Mouse (Mus musculus): ENCODE results near the gene Krt90.
"Not testable (repeated sequence)": the region's sequence is repeated elsewhere in the genome, so short reads cannot be mapped to it uniquely, and the experiment has no call there.

Krt90 gene

GRCm38 (mm10) chr15:101517161-101517560 is 45.6 kb downstream of the Krt90 start, which contains the start of gene Gm49425:
Gm49425 (minus strand) TSS chr15:101517261.
- not testable (repeated sequence) for DNase-seq (ENCODE audit: low read depth)

GRCm38 (mm10) chr15:101508247-101508646 is 54.5 kb downstream of the Krt90 start:
- DNase-seq (ENCODE audit: low read depth) = no peak

GRCm38 (mm10) chr15:101506896-101507758 is 55.6 kb downstream of the Krt90 start:
- DNase-seq (ENCODE audit: low read depth) = no peak

Measured in c-Kit-positive CD71-positive TER-119-negative erythroid progenitor cells, embryonic 14.5 days (primary cell).